Mouse (Mus musculus) erythroblast, embryonic 14.5 days (primary cell): ENCODE measurements around the gene St5.

Experiments used
- GATA1 ChIP-seq: IDR thresholded peaks from 2 replicates; pipeline ENCODE4 v1.6.1; 2012; ENCODE audit warnings: low read length, inconsistent platforms, mixed read lengths
- TAL1 ChIP-seq: IDR thresholded peaks from 3 replicates; pipeline ENCODE4 v1.6.1; 2012; ENCODE audit warnings: low read length, inconsistent platforms, mixed read lengths

- TF ChIP-seq GATA1 = no peak
- no peak for TF ChIP-seq TAL1
Observed at GRCm38 (mm10) chr7:109529741-109530140, 173.7 kb downstream of the St5 start.
